Mouse (Mus musculus) hindbrain, embryonic 11.5 days (tissue): ENCODE results near the gene Olfr1382. TPM values are rescaled to one million over a fixed set of nuclear protein-coding genes. Genes with fewer than 3 reads are reported as not detected.
"Not testable (repeated sequence)": the region's sequence is repeated elsewhere in the genome, so short reads cannot be mapped to it uniquely, and the experiment has no call there.

Experiments used
- ATAC-seq: fragments of 200-750 bp; cut with Nextera tagmentation; 2 replicates; pipeline ENCODE4 v1.8.0; 2017; ENCODE audit warnings: mild to moderate bottlenecking, moderate TSS enrichment, moderate library complexity; ENCODE audit not compliant: low FRiP score
- DNase-seq: peaks from one replicate; pipeline ENCODE4 v3.0.0-alpha.2; 2015; ENCODE audit warnings: low spot score
- H3K27ac ChIP-seq: fragments of 300-500 bp; sonication (generic); 2 replicates; pipeline ENCODE4 v1.5.1; 2014; ENCODE audit warnings: mild to moderate bottlenecking, low read depth, low read length
- H3K27me3 ChIP-seq: fragments of 300-500 bp; sonication (generic); 2 replicates; pipeline ENCODE4 v1.6.1; 2014; ENCODE audit warnings: mild to moderate bottlenecking, low read length, moderate library complexity, mixed read lengths; ENCODE audit not compliant: control insufficient read depth, insufficient read depth
- H3K36me3 ChIP-seq: fragments of 300-500 bp; sonication (generic); 2 replicates; pipeline ENCODE4 v1.6.1; 2014; ENCODE audit warnings: mild to moderate bottlenecking, low read length, moderate library complexity, mixed read lengths; ENCODE audit not compliant: control insufficient read depth, insufficient read depth
- H3K4me1 ChIP-seq: fragments of 300-500 bp; sonication (generic); replicated peaks from 2 replicates; pipeline ENCODE4 v1.6.1; 2014; ENCODE audit warnings: low read length, mixed read lengths; ENCODE audit not compliant: control insufficient read depth, insufficient read depth
- H3K4me2 ChIP-seq: fragments of 300-500 bp; sonication (generic); replicated peaks from 2 replicates; pipeline ENCODE4 v1.6.1; 2014; ENCODE audit warnings: mild to moderate bottlenecking, low read depth, low read length
- H3K4me3 ChIP-seq: fragments of 300-500 bp; sonication (generic); 2 replicates; pipeline ENCODE4 v1.5.1; 2014; ENCODE audit warnings: low read depth, low read length
- H3K9ac ChIP-seq: fragments of 300-500 bp; sonication (generic); 2 replicates; pipeline ENCODE4 v1.6.1; 2014; ENCODE audit warnings: low read depth, low read length
- H3K9me3 ChIP-seq: fragments of 300-500 bp; sonication (generic); 2 replicates; pipeline ENCODE4 v1.6.1; 2016; ENCODE audit warnings: low read length; ENCODE audit not compliant: control insufficient read depth
- WGBS: fragments of 180-500 bp; shearing (Covaris S2); extraction: QIAGEN DNeasy Blood & Tissue Kit; methylation state at CpG from one replicate; pipeline ENCODE4 v1.1.7; 2014; 5-methylcytosine and 5-hydroxymethylcytosine counted together
- polyA plus RNA-seq: library from polyadenylated mRNA; unstranded; fragments of >200 nt; fragmentation: Nextera tagmentation; extraction: Ambion mirVana; gene quantifications from 2 replicates; pipeline ENCODE4 v1.2.1, GENCODE M21; 2014

Gene Olfr1382
- polyA plus RNA-seq, 1 experiment from 2014 or later: not detected

GRCm38 (mm10) chr11:49556578-49556977 lies 28.5 kb downstream of the Olfr1382 start, which contains the start of gene Olfr1380:
Olfr1380 (plus strand) TSS chr11:49556878.
- H3K4me1 ChIP-seq, ATAC-seq, H3K4me3 ChIP-seq, H3K36me3 ChIP-seq, H3K27me3 ChIP-seq, H3K9me3 ChIP-seq, H3K4me2 ChIP-seq, DNase-seq, H3K27ac ChIP-seq, H3K9ac ChIP-seq: not testable (repeated sequence)
- 63% methylated on average over 5 of the region's 5 CpGs for WGBS

- H3K9me3 ChIP-seq, H3K36me3 ChIP-seq, H3K4me1 ChIP-seq, H3K4me2 ChIP-seq, H3K27ac ChIP-seq, H3K4me3 ChIP-seq, H3K9ac ChIP-seq, H3K27me3 ChIP-seq, ATAC-seq: not testable (repeated sequence)
- DNase-seq: peak; percentile 21
- 46% methylated on average over 2 of the region's 2 CpGs for WGBS
Measured at GRCm38 (mm10) chr11:49575054-49575453, 47.0 kb downstream of the Olfr1382 start.

GRCm38 (mm10) chr11:49580452-49580851 lies 52.4 kb downstream of the Olfr1382 start:
- not testable (repeated sequence) for H3K27ac ChIP-seq, ATAC-seq, DNase-seq, H3K4me2 ChIP-seq, H3K9ac ChIP-seq, H3K4me1 ChIP-seq, H3K4me3 ChIP-seq, H3K9me3 ChIP-seq, H3K27me3 ChIP-seq, H3K36me3 ChIP-seq
- WGBS: 89% methylated on average over 8 of the region's 8 CpGs

Other genes starting within 250 kb of the Olfr1382 start
- not detected in 2 replicates for gene Olfr1393, start 249.9 kb upstream of the Olfr1382 start, polyA plus RNA-seq
- gene Olfr1392, start 243.0 kb upstream of the Olfr1382 start, polyA plus RNA-seq: not detected in 2 replicates
- gene Olfr10, start 223.5 kb upstream of the Olfr1382 start, polyA plus RNA-seq: not detected in 2 replicates
- not detected in 2 replicates for gene Olfr1391, start 205.5 kb upstream of the Olfr1382 start, polyA plus RNA-seq
- gene Olfr1390, start 193.1 kb upstream of the Olfr1382 start, polyA plus RNA-seq: not detected in 2 replicates
- gene Olfr1389, start 105.2 kb upstream of the Olfr1382 start, polyA plus RNA-seq: not detected in 2 replicates
- gene Olfr1388, start 91.6 kb upstream of the Olfr1382 start, polyA plus RNA-seq: 0.07 TPM in 1 of 2 replicates, not detected in the other
- not detected in 2 replicates for gene Olfr1387, start 72.9 kb upstream of the Olfr1382 start, polyA plus RNA-seq
- not detected in 2 replicates for gene Olfr1386, start 63.2 kb upstream of the Olfr1382 start, polyA plus RNA-seq
- gene Olfr1385, start 39.2 kb upstream of the Olfr1382 start, polyA plus RNA-seq: not detected in 2 replicates
- gene Olfr1384, start 21.5 kb upstream of the Olfr1382 start, polyA plus RNA-seq: not detected in 2 replicates
- gene Olfr1383, start 8.6 kb upstream of the Olfr1382 start, polyA plus RNA-seq: not detected in 2 replicates
- not detected in 2 replicates for gene Olfr1381, start 15.2 kb downstream of the Olfr1382 start, polyA plus RNA-seq
- not detected in 2 replicates for gene Olfr1380, start 28.6 kb downstream of the Olfr1382 start, polyA plus RNA-seq
- 3.0 and 3.1 TPM in 2 replicates for gene Flt4, start 81.0 kb downstream of the Olfr1382 start, polyA plus RNA-seq
- not detected in 2 replicates for gene Scgb3a1, start 135.4 kb downstream of the Olfr1382 start, polyA plus RNA-seq
- gene Cnot6, start 184.5 kb downstream of the Olfr1382 start, polyA plus RNA-seq: 60.5 and 65.3 TPM in 2 replicates